ENCODE assay signal across 26 mouse cellular contexts in genomic region chr4:126693021-126693420, GRCm38 (mm10). TPM values are rescaled to one million over a fixed set of nuclear protein-coding genes. Genes with fewer than 3 reads are reported as not detected.
DNase-seq lines count a peak whose midpoint lies in the region; TF ChIP-seq lines count a peak whose summit lies in the region.
"Had no signal": no experiment of that assay in that cellular context is flagged by ENCODE, and none has a peak within 500 bp of the region (broad histone marks: within the 10 kb centered on the region; RNA-seq: fewer than 3 reads in every experiment).

No protein-coding gene starts in this region.

- no peak overlapping the region for H3K4me3 ChIP-seq in layer of hippocampus, adult 2 months
- peak overlapping the region in 1 of 3 experiments; percentile 4 for H3K4me3 ChIP-seq in CH12.LX (replicated peaks in 1 of 3; ENCODE audit: low read depth in 2 of 3, low read length in 2 of 3, poor library complexity in 1 of 3)
- H3K4me3 ChIP-seq in left cerebral cortex, adult 2 months: no peak overlapping the region
- H3K4me3 ChIP-seq: embryonic facial prominence, embryonic 10.5 days; embryonic facial prominence, embryonic 12.5 days; erythroblast, embryonic 14.5 days; forebrain, embryonic 13.5 days; forebrain, embryonic 15.5 days had no signal

- no peak for TF ChIP-seq EP300 in CH12.LX (IDR thresholded peaks at IDR 0.05; ENCODE audit: low read length)

- peaks cover 24 to 82% of the 10 kb centered on the region in 2 experiments for H3K36me3 ChIP-seq in CH12.LX (replicated peaks in 1 of 2; ENCODE audit: control insufficient read depth in 1 of 2, insufficient read depth in 1 of 2, low read length in 1 of 2)

- no peaks in the 10 kb centered on the region for H3K27me3 ChIP-seq in CH12.LX (replicated peaks)
- H3K27me3 ChIP-seq: embryonic facial prominence, embryonic 12.5 days; forebrain, embryonic 13.5 days; forebrain, embryonic 15.5 days; Patski had no signal

- dilution Hi-C loops in CH12.LX (cut with MboI; ENCODE audit: extremely low pct_ligation_motif_present, extremely low pct_unique_long_range_greater_than_20kb, low sequenced_read_pairs): no loop called here

- H3K4me1 ChIP-seq in CH12.LX (ENCODE audit: control insufficient read depth in 1 of 2, insufficient read depth in 2 of 2): peaks cover 3 to 52% of the 10 kb centered on the region in 2 experiments
- H3K4me1 ChIP-seq: embryonic facial prominence, embryonic 10.5 days; embryonic facial prominence, embryonic 12.5 days; forebrain, embryonic 13.5 days; forebrain, embryonic 15.5 days had no signal

- no peak for TF ChIP-seq RAD21 in CH12.LX (IDR thresholded peaks at IDR 0.05; ENCODE audit: low read depth, low read length)

- no peak for TF ChIP-seq CTCF in layer of hippocampus, adult 2 months (conservative IDR thresholded peaks at IDR 0.05)
- TF ChIP-seq CTCF in CH12.LX (conservative IDR thresholded peaks at IDR 0.05 in 1 of 2, IDR thresholded peaks at IDR 0.05 in 1 of 2; ENCODE audit: low read depth in 2 of 2, low read length in 2 of 2): no peak
- TF ChIP-seq CTCF in left cerebral cortex, adult 2 months (IDR thresholded peaks at IDR 0.05): no peak

- no peak for TF ChIP-seq POLR2A in CH12.LX (IDR thresholded peaks at IDR 0.05; ENCODE audit: low read depth, low read length)

- H3K9me3 ChIP-seq in CH12.LX (replicated peaks; ENCODE audit: low read length): no peaks in the 10 kb centered on the region
- H3K9me3 ChIP-seq: embryonic facial prominence, embryonic 10.5 days; embryonic facial prominence, embryonic 12.5 days; forebrain, embryonic 13.5 days; forebrain, embryonic 15.5 days; G1E had no signal

- no peak overlapping the region; the same call in 1 of the 2 replicates for H3K9ac ChIP-seq in CH12.LX (ENCODE audit: insufficient read depth, low read depth)
- H3K9ac ChIP-seq: embryonic facial prominence, embryonic 12.5 days; forebrain, embryonic 13.5 days; forebrain, embryonic 15.5 days; forebrain, postnatal 0 days had no signal

- in situ Hi-C loops in CH12.LX (cut with MboI; ENCODE audit: low pct_ligation_motif_present, low pct_unique_long_range_greater_than_20kb, low sequenced_read_pairs): no loop called here

- H3K4me2 ChIP-seq in CH12.LX (ENCODE audit: insufficient read depth, low read depth, poor library complexity, severe bottlenecking): no peak overlapping the region
- H3K4me2 ChIP-seq: embryonic facial prominence, embryonic 12.5 days; forebrain, embryonic 13.5 days; forebrain, embryonic 15.5 days had no signal

- peak overlapping the region; percentile 36; the same call in 1 of the 2 replicates for H3K27ac ChIP-seq in layer of hippocampus, adult 2 months
- H3K27ac ChIP-seq in CH12.LX (ENCODE audit: insufficient read depth, low read depth): peak overlapping the region; percentile 32; the same call in 1 of the 2 replicates
- no peak overlapping the region for H3K27ac ChIP-seq in left cerebral cortex, adult 2 months
- H3K27ac ChIP-seq: embryonic facial prominence, embryonic 10.5 days; embryonic facial prominence, embryonic 12.5 days; forebrain, embryonic 13.5 days; forebrain, embryonic 15.5 days had no signal

- no peak for DNase-seq in layer of hippocampus, adult 2 months (ENCODE audit: low spot score in 2 of 2)
- no peak for DNase-seq in layer of hippocampus, postnatal 25 days (ENCODE audit: extremely low spot score in 1 of 2, low spot score in 1 of 2)
- DNase-seq in CH12.LX (ENCODE audit: extremely low read depth) (no peak), adipocyte (ENCODE audit: low spot score) (peak; percentile 28)
- peak; percentile 94 for DNase-seq in gonadal fat pad, adult 2 months (ENCODE audit: low read depth)
- DNase-seq in left cerebral cortex, adult 2 months (ENCODE audit: extremely low spot score in 1 of 2, low spot score in 2 of 2): no peak
- no peak for DNase-seq in ovary, adult 18-20 months (ENCODE audit: low spot score)
- DNase-seq: adrenal gland, adult 8-10 months; adrenal gland, postnatal 14 days; adrenal gland, postnatal 36 days; cerebellum, adult 11-12 months; cerebellum, adult 2 months; cerebellum, adult 9-10 months; cerebellum, postnatal 10 days; cerebellum, postnatal 25 days; forebrain, postnatal 0 days had no signal

- peaks cover 13% of the 10 kb centered on the region for H3K79me2 ChIP-seq in CH12.LX (replicated peaks; ENCODE audit: control insufficient read depth, extremely low read depth, insufficient read depth, poor library complexity, severe bottlenecking)

- intact Hi-C loops in left cerebral cortex, adult 2 months (cut with DNase I): no loop called here

TF ChIP-seq in CH12.LX, 34 proteins besides CTCF, POLR2A, EP300 and RAD21:
- no peak for TF ChIP-seq HCFC1 (IDR thresholded peaks at IDR 0.05; ENCODE audit: low read depth, low read length)
- TF ChIP-seq TCF12 (IDR thresholded peaks at IDR 0.05; ENCODE audit: low read depth, low read length): 0 out of 2 replicates have a peak, but pooled peaks have one; percentile 19

RNA-seq across cellular contexts. Expression of gene Psmb2, which starts 15.6 kb away (rescaled TPM):
- 100 to 1,000 TPM; 111 to 115 TPM for total RNA-seq in layer of hippocampus, adult 2 months (2021)
- total RNA-seq in layer of hippocampus, postnatal 25 days (2021): 100 to 1,000 TPM; 113 to 121 TPM
- 225 and 266 TPM in 2 replicates for total RNA-seq in CH12.LX (2012; rRNA removed)
- 391 and 447 TPM in 2 replicates for total RNA-seq in CH12.LX (2014; rRNA removed)
- 356 and 395 TPM in 2 replicates for polyA plus RNA-seq in CH12.LX (2012; ENCODE audit: insufficient read length, low read depth)
- polyA plus RNA-seq in gonadal fat pad, adult 2 months (2012; rRNA removed): 211 and 258 TPM in 2 replicates
- 10 to 100 TPM; 90.8 to 91.9 TPM for total RNA-seq in left cerebral cortex, adult 2 months (2021)

RNA-seq across cellular contexts. Expression of gene Tfap2e, which starts 43.0 kb away (rescaled TPM):
- total RNA-seq in layer of hippocampus, adult 2 months (2021): under 1 TPM in 1 of 2 experiments, not detected in 1; 0.18 TPM
- total RNA-seq in layer of hippocampus, postnatal 25 days (2021): not detected
- total RNA-seq in CH12.LX (2012; rRNA removed) (not detected in 2 replicates), CH12.LX (2014; rRNA removed) (not detected in 2 replicates)
- not detected in 2 replicates for polyA plus RNA-seq in CH12.LX (2012; ENCODE audit: insufficient read length, low read depth)
- polyA plus RNA-seq in gonadal fat pad, adult 2 months (2012; rRNA removed): not detected in 2 replicates
- total RNA-seq in left cerebral cortex, adult 2 months (2021): not detected
- total RNA-seq: adrenal gland, adult 8-10 months; adrenal gland, postnatal 14 days; adrenal gland, postnatal 36 days had no signal
- polyA plus RNA-seq: activated CD4-positive, CD25-positive, alpha-beta regulatory T cell, adult 4 months; C2C12; cerebellum, adult 2 months; cortical plate, adult 2 months; embryonic facial prominence, embryonic 10.5 days; embryonic facial prominence, embryonic 12.5 days; erythroblast, embryonic 14.5 days; G1E; Patski had no signal

Comparison
In these comparisons a context has a peak if more than half of its experiments do, and no peak if none do; other contexts are left out.
1. DNase-seq: peak in adipocyte (single experiment) and gonadal fat pad, adult 2 months (single experiment); none in layer of hippocampus, adult 2 months (0 of 2), layer of hippocampus, postnatal 25 days (0 of 2), CH12.LX (single experiment), left cerebral cortex, adult 2 months (0 of 2) and ovary, adult 18-20 months (single experiment).